Mouse (Mus musculus) E14TG2a.4 (cell line): ENCODE measurements around the gene Nrde2.

Experiments used
- H3K27me3 ChIP-seq: 2 replicates; pipeline ENCODE4 v1.6.1; 2014; ENCODE audit warnings: low read length, control low read depth; ENCODE audit not compliant: insufficient read depth
- H3K36me3 ChIP-seq: 2 replicates; pipeline ENCODE4 v1.6.1; 2014; ENCODE audit warnings: low read length, control low read depth; ENCODE audit not compliant: insufficient read depth
- H3K4me1 ChIP-seq: replicated peaks from 2 replicates; pipeline ENCODE4 v1.6.1; 2014; ENCODE audit warnings: low read depth, low read length, control low read depth
- H3K4me3 ChIP-seq: replicated peaks from 2 replicates; pipeline ENCODE4 v1.5.1; 2014; ENCODE audit warnings: mild to moderate bottlenecking, low read length
- H3K9me3 ChIP-seq: 2 replicates; pipeline ENCODE4 v1.6.1; 2014; ENCODE audit warnings: low read length, control low read depth
- CTCF ChIP-seq: conservative IDR thresholded peaks from 2 replicates; pipeline ENCODE4 v1.5.1; 2014; ENCODE audit warnings: low read length
- NANOG ChIP-seq: IDR thresholded peaks from 2 replicates; pipeline ENCODE4 v1.6.1; 2014; ENCODE audit warnings: borderline replicate concordance, low read length, mixed read lengths
- POU5F1 ChIP-seq: IDR thresholded peaks from 2 replicates; pipeline ENCODE4 v1.6.1; 2014; ENCODE audit warnings: low read length, borderline replicate concordance

Gene Nrde2

GRCm38 (mm10) chr12:100079636-100080286, 79.7 kb downstream of the Nrde2 start:
- Histone ChIP-seq H3K27me3 (no peaks in the 10 kb centered on the region), H3K4me1 (no peaks in the 10 kb centered on the region; the same call in 1 of the 2 replicates), H3K9me3 (no peaks in the 10 kb centered on the region), H3K4me3 (no peak overlapping the region), H3K36me3 (no peaks in the 10 kb centered on the region)
- no peak for TF ChIP-seq NANOG
- TF ChIP-seq POU5F1 = no peak
- TF ChIP-seq CTCF = no peak

- Histone ChIP-seq H3K36me3 (no peaks in the 10 kb centered on the region), H3K4me1 (peaks cover 11% of the 10 kb centered on the region), H3K4me3 (no peak overlapping the region), H3K27me3 (no peaks in the 10 kb centered on the region), H3K9me3 (no peaks in the 10 kb centered on the region)
- TF ChIP-seq POU5F1 (no peak), CTCF (no peak), NANOG (no peak)
Observed at GRCm38 (mm10) chr12:100075715-100076114, 83.7 kb downstream of the Nrde2 start.
